Mouse (Mus musculus) erythroblast, embryonic 14.5 days (primary cell): Measurements from ENCODE around the gene Pes1.

Experiments used
- GATA1 ChIP-seq: IDR thresholded peaks from 2 replicates; pipeline ENCODE4 v1.6.1; 2012; ENCODE audit warnings: low read length, inconsistent platforms, mixed read lengths
- TAL1 ChIP-seq: IDR thresholded peaks from 3 replicates; pipeline ENCODE4 v1.6.1; 2012; ENCODE audit warnings: low read length, inconsistent platforms, mixed read lengths

- TF ChIP-seq GATA1 (no peak), TAL1 (no peak)
These were observed 59.5 kb downstream of the Pes1 start for GRCm38 (mm10) chr11:4023321-4023720.
